Mouse (Mus musculus): ENCODE measurements around the gene Osmr.

GRCm38 (mm10) chr15:6858871-6859270, 15.9 kb downstream of the Osmr start:
- TF ChIP-seq CTCF (IDR thresholded peaks at IDR 0.05; ENCODE audit: extremely low read depth, insufficient read depth, insufficient read length, insufficient replicate concordance) (no peak), POLR2A (IDR thresholded peaks at IDR 0.05; ENCODE audit: low read depth, low read length) (no peak)

All from spleen, adult 2 months (tissue).